Mouse (Mus musculus) small intestine, adult 2 months (tissue): ENCODE data around the gene Eif4e1b.

Experiments
- CTCF ChIP-seq: fragments of 200-500 bp; IDR thresholded peaks from 2 replicates; pipeline ENCODE4 v1.5.1; 2012; ENCODE audit warnings: low read depth, mild to moderate bottlenecking, control low read depth, inconsistent platforms, low read length, moderate library complexity, mixed read lengths; ENCODE audit not compliant: insufficient replicate concordance, insufficient read length; ENCODE audit errors: extremely low read depth
- POLR2A ChIP-seq: fragments of 200-500 bp; IDR thresholded peaks from 2 replicates; pipeline ENCODE4 v1.6.1; 2012; ENCODE audit warnings: low read depth, mild to moderate bottlenecking, control low read depth, inconsistent platforms, low read length, moderate library complexity

DNA sequence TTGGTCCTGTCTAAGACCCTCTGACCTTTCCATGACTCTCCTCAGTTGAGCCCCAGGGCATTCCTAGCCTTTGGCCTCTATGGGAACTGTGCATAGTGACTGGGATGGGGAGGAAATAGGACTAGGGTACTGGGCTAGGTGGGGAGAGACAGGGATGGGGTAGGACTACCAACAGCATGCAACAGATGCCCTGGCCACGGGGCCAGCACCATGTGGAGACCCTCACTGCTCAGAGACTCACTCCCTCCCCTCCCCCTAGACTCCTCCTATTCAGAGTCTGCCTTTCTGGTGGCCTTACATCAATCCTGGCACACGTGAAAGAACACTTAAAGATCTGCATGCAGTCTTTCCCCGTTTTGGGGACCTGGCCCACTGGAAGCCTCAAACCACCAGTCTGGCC is 46.9 kb upstream of the Eif4e1b start:
- no peak for TF ChIP-seq CTCF
- TF ChIP-seq POLR2A = no peak
